Mouse (Mus musculus) liver, embryonic 14.5 days (tissue): ENCODE data around the gene Akt2.

Experiments used
- CTCF ChIP-seq: IDR thresholded peaks from 2 replicates; pipeline ENCODE4 v1.5.1; 2016; ENCODE audit warnings: antibody characterized with exemption, low read depth, control low read depth
- EP300 ChIP-seq: IDR thresholded peaks from 2 replicates; pipeline ENCODE4 v1.6.1; 2016; ENCODE audit warnings: antibody characterized with exemption, low read depth

DNA sequence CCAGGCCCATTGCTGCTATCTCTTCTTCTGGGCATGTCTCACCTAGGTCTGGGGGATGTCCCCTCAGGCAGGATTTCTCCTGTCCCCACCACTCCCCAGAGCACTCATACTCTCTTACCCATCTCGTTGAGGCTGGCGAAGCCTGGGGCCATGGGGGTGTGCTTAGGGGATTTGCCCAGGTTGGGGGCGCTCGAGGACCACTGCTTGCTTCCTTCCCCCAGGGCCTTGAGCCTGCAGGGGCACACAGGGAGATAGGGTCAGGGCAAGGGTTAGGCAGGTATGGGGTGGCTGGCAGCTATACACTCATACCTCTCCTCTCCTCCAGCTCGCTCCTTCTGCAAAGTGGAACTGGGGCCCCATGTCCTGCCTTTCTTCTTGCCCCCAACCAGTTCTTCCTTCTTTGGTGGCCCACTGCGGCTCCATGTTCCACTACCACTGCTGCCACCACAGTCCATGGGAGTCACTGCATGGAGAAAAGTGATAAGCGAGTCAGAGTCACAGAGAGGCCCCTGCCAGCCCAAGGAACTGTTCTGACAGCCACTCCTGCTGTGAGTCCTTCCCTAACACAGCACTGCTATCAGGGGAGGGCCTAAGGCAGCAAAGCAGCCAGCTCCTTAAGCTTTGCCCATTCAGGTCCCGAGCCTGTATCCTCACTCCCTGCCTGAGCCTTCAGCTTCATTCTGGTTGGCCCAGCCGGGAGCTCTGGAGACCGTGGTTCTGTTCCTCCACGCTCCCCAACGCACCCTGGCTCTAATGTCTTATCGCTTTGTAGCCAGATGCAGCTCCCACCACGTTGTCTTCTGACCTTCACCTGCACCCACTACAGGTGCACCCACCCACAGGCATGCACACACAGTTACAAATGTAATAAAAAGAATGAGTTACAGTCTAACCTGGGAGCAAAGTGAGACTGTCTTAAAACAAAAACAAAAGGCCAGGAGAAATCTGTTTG, 67.6 kb downstream of the Akt2 start:
- TF ChIP-seq CTCF (peak; percentile 33), EP300 (no peak)
